Mouse (Mus musculus) thymus, adult 2 months (tissue): ENCODE data around the gene Lgi2. TPM values are rescaled to one million over a fixed set of nuclear protein-coding genes. Genes with fewer than 3 reads are reported as not detected.

ENCODE experiments used
- DNase-seq: peaks from one replicate; pipeline ENCODE4 v3.0.0; 2021
- H3K27ac ChIP-seq: fragments of 200-500 bp; 2 replicates; pipeline ENCODE4 v1.5.1; 2012; ENCODE audit warnings: low read length, control low read depth; ENCODE audit not compliant: control insufficient read depth, insufficient read depth
- H3K27me3 ChIP-seq: fragments of 200-500 bp; 2 replicates; pipeline ENCODE4 v1.6.1; 2012; ENCODE audit warnings: mild to moderate bottlenecking, low read length, moderate library complexity, mixed read lengths; ENCODE audit not compliant: control insufficient read depth, insufficient read depth
- H3K36me3 ChIP-seq: fragments of 200-500 bp; 2 replicates; pipeline ENCODE4 v1.6.1; 2012; ENCODE audit warnings: mild to moderate bottlenecking, low read length, moderate library complexity; ENCODE audit not compliant: control insufficient read depth, insufficient read depth
- H3K4me1 ChIP-seq: fragments of 200-500 bp; replicated peaks from 2 replicates; pipeline ENCODE4 v1.6.1; 2012; ENCODE audit warnings: low read length; ENCODE audit not compliant: control insufficient read depth, insufficient read depth
- H3K4me3 ChIP-seq: fragments of 200-500 bp; 2 replicates; pipeline ENCODE4 v1.5.1; 2012; ENCODE audit warnings: mild to moderate bottlenecking, low read length, control low read depth, moderate library complexity; ENCODE audit not compliant: control insufficient read depth, insufficient read depth
- CTCF ChIP-seq: fragments of 200-500 bp; IDR thresholded peaks from 2 replicates; pipeline ENCODE4 v1.5.1; 2012; ENCODE audit warnings: mild to moderate bottlenecking, control low read depth, low read length, moderate library complexity, borderline replicate concordance; ENCODE audit not compliant: control insufficient read depth, poor library complexity, insufficient read depth; ENCODE audit errors: extremely low read depth
- POLR2A ChIP-seq: fragments of 200-500 bp; IDR thresholded peaks from 2 replicates; pipeline ENCODE4 v1.6.1; 2012; ENCODE audit warnings: mild to moderate bottlenecking, low read length, control low read depth, moderate library complexity; ENCODE audit not compliant: control insufficient read depth, poor library complexity, insufficient read depth; ENCODE audit errors: extremely low read depth
- WGBS: fragments of 180-500 bp; shearing (Covaris S2); methylation state at CpG from one replicate; pipeline ENCODE4 v1.1.7; 2018; 5-methylcytosine and 5-hydroxymethylcytosine counted together
- polyA plus RNA-seq: library from polyadenylated mRNA; depleted of rRNA; stranded (reverse); fragments of >200 nt; gene quantifications from 2 replicates; pipeline ENCODE4 v1.2.3, GENCODE M21; 2012; rRNA removed

The Lgi2 gene
- polyA plus RNA-seq, result 0.38 and 0.85 TPM in 2 replicates

- no peaks in the 10 kb centered on the region for H3K36me3 ChIP-seq
- peaks cover 8% of the 10 kb centered on the region for H3K27me3 ChIP-seq
- DNase-seq, result no peak
- no peak within 1 kb of the TSS for H3K27ac ChIP-seq
- WGBS, result 6% methylated on average over 79 of the region's 83 CpGs
- TF ChIP-seq CTCF, result no peak
- no peak for TF ChIP-seq POLR2A
- H3K4me3 ChIP-seq, result no peak within 1 kb of the TSS
- no peaks in the 10 kb centered on the region for H3K4me1 ChIP-seq
Observed at GRCm38 (mm10) chr5:52565813-52566531, at the start of gene Lgi2. Gene Lgi2, minus strand, starts transcription at chr5:52566462.

GRCm38 (mm10) chr5:52615421-52615820, 49.2 kb upstream of the Lgi2 start:
- WGBS, result 55% methylated on average over 9 of the region's 9 CpGs
- H3K27me3 ChIP-seq, result no peaks in the 10 kb centered on the region

GRCm38 (mm10) chr5:52614686-52615085, 48.4 kb upstream of the Lgi2 start:
- TF ChIP-seq POLR2A, result no peak
- no peak for TF ChIP-seq CTCF
- H3K4me1 ChIP-seq, result peaks cover 43% of the 10 kb centered on the region
- WGBS, result 92% methylated on average over 4 of the region's 4 CpGs
- no peaks in the 10 kb centered on the region for H3K36me3 ChIP-seq
- H3K4me3 ChIP-seq, result no peak overlapping the region
- DNase-seq, result no peak
- H3K27ac ChIP-seq, result no peak overlapping the region
- H3K27me3 ChIP-seq, result no peaks in the 10 kb centered on the region

More at GRCm38 (mm10) chr5:52615421-52615820, 49.2 kb upstream of the Lgi2 start:
- no peak for DNase-seq
- no peak overlapping the region for H3K4me3 ChIP-seq
- H3K4me1 ChIP-seq, result peaks cover 37% of the 10 kb centered on the region
- no peaks in the 10 kb centered on the region for H3K36me3 ChIP-seq
- TF ChIP-seq CTCF (no peak), POLR2A (no peak)
- no peak overlapping the region for H3K27ac ChIP-seq

- 92% methylated on average over 8 of the region's 8 CpGs for whole genome bisulfite sequencing
- Histone ChIP-seq H3K27ac (no peak overlapping the region), H3K36me3 (no peaks in the 10 kb centered on the region), H3K27me3 (no peaks in the 10 kb centered on the region), H3K4me1 (peaks cover 31% of the 10 kb centered on the region), H3K4me3 (no peak overlapping the region)
- DNase-seq, result no peak
- no peak for TF ChIP-seq CTCF
Observed at GRCm38 (mm10) chr5:52612776-52613175, 46.5 kb upstream of the Lgi2 start.

GRCm38 (mm10) chr5:52611315-52611895, 45.1 kb upstream of the Lgi2 start:
- WGBS, result 93% methylated on average over 10 of the region's 10 CpGs
- H3K27ac ChIP-seq, result no peak overlapping the region

GRCm38 (mm10) chr5:52610306-52610705, 44.0 kb upstream of the Lgi2 start:
- no peak overlapping the region for H3K27ac ChIP-seq
- H3K4me1 ChIP-seq, result peaks cover 14% of the 10 kb centered on the region
- no peak for TF ChIP-seq CTCF
- TF ChIP-seq POLR2A, result no peak
- no peaks in the 10 kb centered on the region for H3K36me3 ChIP-seq
- DNase-seq, result no peak
- no peak overlapping the region for H3K4me3 ChIP-seq
- WGBS, result 42% methylated on average over 4 of the region's 4 CpGs
- H3K27me3 ChIP-seq, result no peaks in the 10 kb centered on the region

More at GRCm38 (mm10) chr5:52611315-52611895, 45.1 kb upstream of the Lgi2 start:
- DNase-seq, result no peak
- TF ChIP-seq CTCF (no peak), POLR2A (no peak)
- Histone ChIP-seq H3K4me1 (peaks cover 21% of the 10 kb centered on the region), H3K36me3 (no peaks in the 10 kb centered on the region), H3K4me3 (no peak overlapping the region), H3K27me3 (no peaks in the 10 kb centered on the region)
